Mouse (Mus musculus): ENCODE measurements around the gene Tmco5. TPM values are rescaled to one million over a fixed set of nuclear protein-coding genes. Genes with fewer than 3 reads are reported as not detected.

The Tmco5 gene
- polyA plus RNA-seq (2012; rRNA removed; ENCODE audit: low replicate concordance) = not detected in 2 replicates

DNA sequence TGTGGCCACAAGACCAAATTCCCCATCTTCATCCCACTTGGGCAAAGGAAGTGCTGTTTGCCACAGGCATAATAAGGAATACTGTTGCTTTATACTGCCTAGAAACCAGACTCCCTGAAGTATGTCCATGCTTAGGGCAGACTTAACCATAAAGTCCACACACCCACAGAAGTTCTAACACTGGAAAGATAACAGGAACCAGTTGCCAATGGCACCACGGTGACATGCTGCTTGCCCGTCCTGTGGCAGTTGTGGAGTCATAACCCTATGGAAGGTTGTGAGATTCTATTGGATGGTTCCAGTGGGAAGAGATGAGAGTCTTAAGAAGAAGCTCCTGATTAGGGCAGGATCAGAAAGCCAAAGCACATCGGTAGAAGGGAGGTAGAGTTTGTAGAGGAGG lies at the start of gene Tmco5:
Gene Tmco5 (plus strand): TSS at position 301 of the 400 bp plus-strand sequence.

Other genes starting within 250 kb of the Tmco5 start
- 5.0 and 5.4 TPM in 2 replicates for gene Spred1, start 242.7 kb downstream of the Tmco5 start, polyA plus RNA-seq (2012; rRNA removed; ENCODE audit: low replicate concordance)

Measured in mammary gland, adult 2 months (tissue).